Mouse (Mus musculus) cortical plate, adult 2 months (tissue): ENCODE results near the gene Gm7694. TPM values are rescaled to one million over a fixed set of nuclear protein-coding genes. Genes with fewer than 3 reads are reported as not detected.

Source experiments
- H3K27ac ChIP-seq: fragments of 200-500 bp; 2 replicates; pipeline ENCODE4 v1.5.1; 2012; ENCODE audit warnings: low read length, control low read depth, inconsistent platforms; ENCODE audit not compliant: insufficient read depth
- H3K4me1 ChIP-seq: fragments of 200-500 bp; 2 replicates; pipeline ENCODE4 v1.6.1; 2011; ENCODE audit warnings: low read length; ENCODE audit not compliant: control insufficient read depth, insufficient read depth
- H3K4me3 ChIP-seq: fragments of 200-500 bp; 2 replicates; pipeline ENCODE4 v1.5.1; 2011; ENCODE audit warnings: mild to moderate bottlenecking, low read length, control low read depth; ENCODE audit not compliant: insufficient read depth
- CTCF ChIP-seq: fragments of 200-500 bp; IDR thresholded peaks from 2 replicates; pipeline ENCODE4 v1.5.1; 2011; ENCODE audit warnings: mild to moderate bottlenecking, control low read depth, low read length; ENCODE audit not compliant: insufficient read depth; ENCODE audit errors: extremely low read depth
- POLR2A ChIP-seq: fragments of 200-500 bp; IDR thresholded peaks from 2 replicates; pipeline ENCODE4 v1.6.1; 2011; ENCODE audit warnings: mild to moderate bottlenecking, low read length, control low read depth; ENCODE audit not compliant: insufficient read depth; ENCODE audit errors: extremely low read depth
- polyA plus RNA-seq: library from polyadenylated mRNA; depleted of rRNA; stranded (reverse); fragments of >200 nt; gene quantifications from 2 replicates; pipeline ENCODE4 v1.2.3, GENCODE M21; 2012; rRNA removed

Gene Gm7694
- polyA plus RNA-seq, 1 experiment, result 6.5 TPM

DNA sequence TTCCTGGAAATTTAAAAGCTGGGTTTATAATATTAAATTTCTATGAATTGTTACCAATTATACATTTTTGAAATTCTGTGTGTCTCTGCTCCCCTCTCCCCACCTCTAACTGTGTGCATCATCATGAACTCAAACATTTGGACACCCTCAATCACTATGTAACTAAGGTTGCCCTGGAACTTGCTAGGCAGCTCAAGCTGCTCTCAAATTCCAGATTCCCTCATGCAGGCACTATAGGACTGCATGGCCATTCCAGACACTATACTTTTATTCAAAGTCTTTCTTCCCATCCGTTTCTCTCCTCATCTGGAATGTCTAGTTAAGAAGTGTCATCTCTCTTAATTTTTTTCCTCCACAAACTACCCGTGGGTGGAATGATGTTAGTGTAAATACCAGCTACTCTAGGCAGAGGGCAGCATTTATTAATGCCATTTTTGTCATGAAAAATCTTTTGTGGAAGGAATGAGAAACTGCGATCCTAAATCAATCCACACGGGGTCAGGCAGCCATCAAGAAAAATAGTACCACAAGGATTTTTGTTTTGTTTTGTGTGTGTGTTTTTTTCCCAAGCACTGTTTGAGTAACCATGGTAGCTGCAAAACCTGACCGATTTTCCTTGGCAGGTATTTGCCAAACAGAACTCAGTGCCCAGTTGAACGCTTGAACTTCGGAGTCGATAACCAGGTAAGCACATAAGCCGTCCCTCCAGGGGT is 13.7 kb downstream of the Gm7694 start:
- Histone ChIP-seq H3K4me3 (no peak overlapping the region), H3K4me1 (0 out of 2 replicates have a peak, but pooled peaks cover 1% of the 10 kb centered on the region), H3K27ac (no peak overlapping the region)
- TF ChIP-seq POLR2A (no peak), CTCF (peak; percentile 55)

DNA sequence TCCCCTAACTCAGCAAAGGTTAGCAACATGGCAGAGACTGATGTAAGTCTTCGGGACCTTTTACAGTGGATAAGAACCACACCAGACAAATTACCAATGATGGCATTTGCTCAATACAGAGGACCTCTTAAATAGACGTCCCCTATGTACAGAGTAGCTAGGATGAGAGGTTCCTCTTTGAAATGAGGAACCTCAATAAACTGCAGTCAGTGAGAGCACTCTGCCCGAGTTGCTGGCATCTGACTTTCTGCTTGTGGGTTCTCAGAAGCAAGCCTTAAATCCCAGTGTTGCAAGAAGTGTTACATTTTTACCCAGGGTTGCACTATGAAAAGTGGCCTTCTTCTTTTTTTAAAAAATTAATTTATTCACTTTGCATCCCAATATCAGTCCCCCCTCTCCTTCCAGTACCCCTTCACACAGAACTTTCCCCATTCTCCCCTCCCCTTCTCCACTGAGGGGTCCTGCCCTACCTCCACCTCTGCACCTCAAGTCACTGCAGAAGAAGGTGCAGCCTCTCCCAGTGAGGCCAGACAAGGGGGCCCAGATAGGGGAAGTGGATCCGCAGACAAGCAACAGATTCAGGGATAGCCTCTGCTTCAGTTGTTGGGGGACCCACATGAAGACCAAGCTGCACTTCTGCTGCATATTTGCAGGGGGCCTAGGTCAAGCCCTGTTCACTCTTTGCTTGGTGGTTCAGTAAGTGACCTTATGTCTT is 23.6 kb downstream of the Gm7694 start:
- H3K4me3 ChIP-seq, result no peak overlapping the region
- H3K4me1 ChIP-seq, result no peaks in the 10 kb centered on the region
- TF ChIP-seq POLR2A (no peak), CTCF (no peak)
- H3K27ac ChIP-seq, result no peak overlapping the region

- H3K27ac ChIP-seq, result no peak within 1 kb of the TSS
- H3K4me1 ChIP-seq, result no peaks in the 10 kb centered on the region
- TF ChIP-seq POLR2A (no peak), CTCF (no peak)
- H3K4me3 ChIP-seq, result no peak within 1 kb of the TSS
Measured at GRCm38 (mm10) chr1:170277016-170277415, 29.1 kb downstream of the Gm7694 start, which contains the start of gene Sh2d1b1. Sh2d1b1 (plus strand) TSS chr1:170277320.

DNA sequence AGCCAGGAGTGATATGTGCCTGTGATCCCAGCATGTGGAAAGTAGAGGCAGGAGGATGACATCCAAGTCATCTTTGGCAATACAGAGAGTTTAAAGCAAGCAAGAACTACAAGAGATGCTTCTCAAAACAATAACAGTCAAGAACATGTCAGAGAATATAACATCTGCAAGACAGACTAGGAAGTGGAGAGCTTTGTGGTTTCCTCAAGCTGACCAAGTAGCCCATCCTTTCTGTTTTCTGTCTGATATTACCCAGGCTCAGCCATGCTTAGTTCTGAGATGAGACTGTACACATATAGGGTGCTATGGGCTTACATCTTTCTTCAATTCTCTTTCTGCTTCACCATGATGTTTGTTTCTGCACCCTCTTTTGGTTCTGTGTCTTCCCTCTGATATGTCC is 32.9 kb downstream of the Gm7694 start:
- Histone ChIP-seq H3K4me1 (no peaks in the 10 kb centered on the region), H3K4me3 (no peak overlapping the region), H3K27ac (no peak overlapping the region)
- TF ChIP-seq CTCF (no peak), POLR2A (no peak)

- Histone ChIP-seq H3K4me1 (no peaks in the 10 kb centered on the region), H3K4me3 (no peak overlapping the region), H3K27ac (no peak overlapping the region)
- TF ChIP-seq POLR2A (no peak), CTCF (no peak)
Measured at GRCm38 (mm10) chr1:170270696-170271095, 35.4 kb downstream of the Gm7694 start.

- H3K4me1 ChIP-seq, result no peaks in the 10 kb centered on the region
Measured at GRCm38 (mm10) chr1:170270281-170270680, 35.9 kb downstream of the Gm7694 start.

DNA sequence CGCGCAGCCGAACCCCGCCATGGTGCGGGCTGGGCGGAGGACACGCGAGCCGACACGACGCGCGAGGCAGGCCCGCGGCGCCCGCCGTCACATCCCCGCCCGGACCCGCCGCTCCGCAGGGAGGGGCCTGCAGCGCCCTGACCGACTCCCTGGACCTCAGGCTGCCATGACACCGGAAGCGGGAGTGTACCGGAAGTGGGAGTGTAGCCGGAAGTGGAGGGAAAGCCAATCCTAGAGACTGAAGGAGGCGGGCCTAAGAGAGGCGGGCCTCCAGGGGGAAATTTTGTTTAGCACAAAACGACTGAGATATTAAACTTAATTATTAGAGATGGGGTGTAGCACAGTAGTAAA is 50.6 kb downstream of the Gm7694 start:
- H3K4me3 ChIP-seq, result peak overlapping the region; percentile 76
- H3K4me1 ChIP-seq, result no peaks in the 10 kb centered on the region
- H3K27ac ChIP-seq, result peak overlapping the region; percentile 92
- no peak for TF ChIP-seq CTCF
- TF ChIP-seq POLR2A, result peak; percentile 74

More at GRCm38 (mm10) chr1:170270281-170270680, 35.9 kb downstream of the Gm7694 start:
- H3K27ac ChIP-seq, result no peak overlapping the region
- TF ChIP-seq CTCF (no peak), POLR2A (no peak)
- H3K4me3 ChIP-seq, result no peak overlapping the region

GRCm38 (mm10) chr1:170254893-170255559 is 51.1 kb downstream of the Gm7694 start:
- H3K4me3 ChIP-seq, result peak overlapping the region; percentile 76
- no peaks in the 10 kb centered on the region for H3K4me1 ChIP-seq
- TF ChIP-seq CTCF (no peak), POLR2A (no peak)
- H3K27ac ChIP-seq, result peak overlapping the region; percentile 92

Other genes with a start within 250 kb of the Gm7694 start
- gene Ddr2, start 195.6 kb downstream of the Gm7694 start, polyA plus RNA-seq, result 3.2 and 4.0 TPM in 2 replicates
- gene Uap1, start 131.4 kb downstream of the Gm7694 start, polyA plus RNA-seq, result 51.8 and 54.1 TPM in 2 replicates
- 77.4 and 83.4 TPM in 2 replicates for gene Uhmk1, start 90.9 kb downstream of the Gm7694 start, polyA plus RNA-seq
- not detected in 2 replicates for gene Sh2d1b2, start 73.6 kb downstream of the Gm7694 start, polyA plus RNA-seq
- not detected in 2 replicates for gene Sh2d1b1, start 29.0 kb downstream of the Gm7694 start, polyA plus RNA-seq
- not detected in 2 replicates for gene Spata46, start 2.5 kb upstream of the Gm7694 start, polyA plus RNA-seq